Mouse (Mus musculus): Measurements from ENCODE around the gene Gfpt1. TPM values are rescaled to one million over a fixed set of nuclear protein-coding genes. Genes with fewer than 3 reads are reported as not detected.
A peak's percentile ranks its signal among the peaks of the same experiment; 100 is the strongest.
"Not testable (repeated sequence)": the region's sequence is repeated elsewhere in the genome, so short reads cannot be mapped to it uniquely, and the experiment has no call there.

Gene Gfpt1
- total RNA-seq, 2 experiments from 2014 or later = 32.0 to 34.4 TPM

GRCm38 (mm10) chr6:87092476-87092875, 49.8 kb downstream of the Gfpt1 start:
- ATAC-seq (replicated peaks; ENCODE audit: low FRiP score, low TSS enrichment, poor library complexity, severe bottlenecking) = peak; percentile 65

- not testable (repeated sequence) for ATAC-seq (replicated peaks; ENCODE audit: low FRiP score, low TSS enrichment, poor library complexity, severe bottlenecking)
Measured at GRCm38 (mm10) chr6:87093631-87094030, 51.0 kb downstream of the Gfpt1 start.

- no peak for ATAC-seq (replicated peaks; ENCODE audit: low FRiP score, low TSS enrichment, poor library complexity, severe bottlenecking)
Measured at GRCm38 (mm10) chr6:87099261-87099660, 56.6 kb downstream of the Gfpt1 start.

GRCm38 (mm10) chr6:87099671-87100296, 57.1 kb downstream of the Gfpt1 start:
- ATAC-seq (replicated peaks; ENCODE audit: low FRiP score, low TSS enrichment, poor library complexity, severe bottlenecking) = no peak

GRCm38 (mm10) chr6:87100297-87101020, 57.8 kb downstream of the Gfpt1 start:
- ATAC-seq (replicated peaks; ENCODE audit: low FRiP score, low TSS enrichment, poor library complexity, severe bottlenecking) = no peak

GRCm38 (mm10) chr6:87101281-87101954, 58.8 kb downstream of the Gfpt1 start:
- peak; percentile 77 for ATAC-seq (replicated peaks; ENCODE audit: low FRiP score, low TSS enrichment, poor library complexity, severe bottlenecking)

GRCm38 (mm10) chr6:87101955-87102353, 59.3 kb downstream of the Gfpt1 start:
- ATAC-seq (replicated peaks; ENCODE audit: low FRiP score, low TSS enrichment, poor library complexity, severe bottlenecking) = 0 out of 2 replicates have a peak, but pooled peaks have one; percentile 24

- ATAC-seq (replicated peaks; ENCODE audit: low FRiP score, low TSS enrichment, poor library complexity, severe bottlenecking) = no peak
Measured at GRCm38 (mm10) chr6:87102421-87102911, 59.8 kb downstream of the Gfpt1 start.

GRCm38 (mm10) chr6:87103314-87103713, 60.7 kb downstream of the Gfpt1 start:
- no peak for ATAC-seq (replicated peaks; ENCODE audit: low FRiP score, low TSS enrichment, poor library complexity, severe bottlenecking)

GRCm38 (mm10) chr6:87104123-87104796, 61.6 kb downstream of the Gfpt1 start, which contains the start of gene D6Ertd527e:
Gene D6Ertd527e, plus strand, starts transcription at chr6:87104746.
- no peak for ATAC-seq (replicated peaks; ENCODE audit: low FRiP score, low TSS enrichment, poor library complexity, severe bottlenecking)

- no peak for ATAC-seq (replicated peaks; ENCODE audit: low FRiP score, low TSS enrichment, poor library complexity, severe bottlenecking)
Measured at GRCm38 (mm10) chr6:87111493-87111892, 68.8 kb downstream of the Gfpt1 start.

GRCm38 (mm10) chr6:87112125-87112524, 69.5 kb downstream of the Gfpt1 start:
- no peak for ATAC-seq (replicated peaks; ENCODE audit: low FRiP score, low TSS enrichment, poor library complexity, severe bottlenecking)

- no peak for ATAC-seq (replicated peaks; ENCODE audit: low FRiP score, low TSS enrichment, poor library complexity, severe bottlenecking)
Measured at GRCm38 (mm10) chr6:87115981-87116380, 73.3 kb downstream of the Gfpt1 start.

- no peak for ATAC-seq (replicated peaks; ENCODE audit: low FRiP score, low TSS enrichment, poor library complexity, severe bottlenecking)
Measured at GRCm38 (mm10) chr6:87116596-87116995, 74.0 kb downstream of the Gfpt1 start.

GRCm38 (mm10) chr6:87119066-87119837, 76.6 kb downstream of the Gfpt1 start:
- ATAC-seq (replicated peaks; ENCODE audit: low FRiP score, low TSS enrichment, poor library complexity, severe bottlenecking) = peak; percentile 84

GRCm38 (mm10) chr6:87119975-87120374, 77.3 kb downstream of the Gfpt1 start:
- no peak for ATAC-seq (replicated peaks; ENCODE audit: low FRiP score, low TSS enrichment, poor library complexity, severe bottlenecking)

GRCm38 (mm10) chr6:87120661-87121060, 78.0 kb downstream of the Gfpt1 start:
- ATAC-seq (replicated peaks; ENCODE audit: low FRiP score, low TSS enrichment, poor library complexity, severe bottlenecking) = no peak

- no peak for ATAC-seq (replicated peaks; ENCODE audit: low FRiP score, low TSS enrichment, poor library complexity, severe bottlenecking)
Measured at GRCm38 (mm10) chr6:87121961-87122360, 79.3 kb downstream of the Gfpt1 start.

- ATAC-seq (replicated peaks; ENCODE audit: low FRiP score, low TSS enrichment, poor library complexity, severe bottlenecking) = no peak
Measured at GRCm38 (mm10) chr6:87123406-87123805, 80.8 kb downstream of the Gfpt1 start.
